Mouse (Mus musculus): ENCODE measurements around the gene Sox15. TPM values are rescaled to one million over a fixed set of nuclear protein-coding genes. Genes with fewer than 3 reads are reported as not detected.

Gene Sox15
- polyA plus RNA-seq, 1 experiment from 2014 or later, result not detected

GRCm38 (mm10) chr11:69656065-69656455 is 946 bp downstream of the Sox15 start:
- Histone ChIP-seq H3K4me3 (ENCODE audit: low read depth, low read length) (0 out of 2 replicates have a peak overlapping the region, but pooled peaks have one; percentile 3), H3K27me3 (replicated peaks; ENCODE audit: control insufficient read depth, insufficient read depth, low read length) (no peaks in the 10 kb centered on the region), H3K4me1 (replicated peaks; ENCODE audit: control insufficient read depth, insufficient read depth, low read length) (peaks cover 29% of the 10 kb centered on the region), H3K9me3 (ENCODE audit: control insufficient read depth, low read length) (no peaks in the 10 kb centered on the region), H3K4me2 (no peak overlapping the region; the same call in 1 of the 2 replicates), H3K36me3 (ENCODE audit: control insufficient read depth, insufficient read depth, low read length) (peaks cover 40% of the 10 kb centered on the region), H3K9ac (ENCODE audit: low read depth, low read length) (no peak overlapping the region), H3K27ac (ENCODE audit: low read depth, low read length) (no peak overlapping the region; the same call in 1 of the 2 replicates)
- whole genome bisulfite sequencing, result 78% methylated on average over 5 of the region's 5 CpGs
- DNase-seq (ENCODE audit: low spot score), result no peak
- ATAC-seq (replicated peaks; ENCODE audit: low FRiP score), result no peak

GRCm38 (mm10) chr11:69656617-69657461 is 1.7 kb downstream of the Sox15 start:
- 66% methylated on average over 10 of the region's 10 CpGs for WGBS
- H3K4me3 ChIP-seq (ENCODE audit: low read depth, low read length), result no peak overlapping the region

GRCm38 (mm10) chr11:69657462-69657881 is 2.4 kb downstream of the Sox15 start:
- peaks cover 35% of the 10 kb centered on the region for H3K4me1 ChIP-seq (replicated peaks; ENCODE audit: control insufficient read depth, insufficient read depth, low read length)
- no peak for DNase-seq (ENCODE audit: low spot score)
- no peak for ATAC-seq (replicated peaks; ENCODE audit: low FRiP score)
- WGBS, result 83% methylated on average over 15 of the region's 15 CpGs
- H3K4me3 ChIP-seq (ENCODE audit: low read depth, low read length), result no peak overlapping the region
- no peaks in the 10 kb centered on the region for H3K27me3 ChIP-seq (replicated peaks; ENCODE audit: control insufficient read depth, insufficient read depth, low read length)
- H3K27ac ChIP-seq (ENCODE audit: low read depth, low read length), result no peak overlapping the region
- no peak overlapping the region for H3K4me2 ChIP-seq
- H3K9ac ChIP-seq (ENCODE audit: low read depth, low read length), result no peak overlapping the region
- H3K9me3 ChIP-seq (ENCODE audit: control insufficient read depth, low read length), result no peaks in the 10 kb centered on the region
- H3K36me3 ChIP-seq (ENCODE audit: control insufficient read depth, insufficient read depth, low read length), result peaks cover 29% of the 10 kb centered on the region

More at GRCm38 (mm10) chr11:69656617-69657461, 1.7 kb downstream of the Sox15 start:
- Histone ChIP-seq H3K4me2 (peak overlapping the region; percentile 17; the same call in 1 of the 2 replicates), H3K9me3 (ENCODE audit: control insufficient read depth, low read length) (no peaks in the 10 kb centered on the region), H3K27ac (ENCODE audit: low read depth, low read length) (0 out of 2 replicates have a peak overlapping the region, but pooled peaks have one; percentile 23), H3K27me3 (replicated peaks; ENCODE audit: control insufficient read depth, insufficient read depth, low read length) (no peaks in the 10 kb centered on the region), H3K36me3 (ENCODE audit: control insufficient read depth, insufficient read depth, low read length) (peaks cover 35% of the 10 kb centered on the region), H3K9ac (ENCODE audit: low read depth, low read length) (0 out of 2 replicates have a peak overlapping the region, but pooled peaks have one; percentile 3), H3K4me1 (replicated peaks; ENCODE audit: control insufficient read depth, insufficient read depth, low read length) (peaks cover 35% of the 10 kb centered on the region)
- ATAC-seq (replicated peaks; ENCODE audit: low FRiP score), result 0 out of 2 replicates have a peak, but pooled peaks have one; percentile 44
- no peak for DNase-seq (ENCODE audit: low spot score)

GRCm38 (mm10) chr11:69661221-69661881 is 6.2 kb downstream of the Sox15 start:
- H3K4me3 ChIP-seq (ENCODE audit: low read depth, low read length), result peak overlapping the region; percentile 60
- WGBS, result 59% methylated on average over 3 of the region's 3 CpGs
- peak overlapping the region; percentile 75 for H3K4me2 ChIP-seq
- peaks cover 31% of the 10 kb centered on the region for H3K36me3 ChIP-seq (ENCODE audit: control insufficient read depth, insufficient read depth, low read length)
- no peaks in the 10 kb centered on the region for H3K9me3 ChIP-seq (ENCODE audit: control insufficient read depth, low read length)
- peak overlapping the region; percentile 81 for H3K9ac ChIP-seq (ENCODE audit: low read depth, low read length)
- no peak for DNase-seq (ENCODE audit: low spot score)
- ATAC-seq (replicated peaks; ENCODE audit: low FRiP score), result no peak
- peak overlapping the region; percentile 94 for H3K27ac ChIP-seq (ENCODE audit: low read depth, low read length)
- H3K27me3 ChIP-seq (replicated peaks; ENCODE audit: control insufficient read depth, insufficient read depth, low read length), result no peaks in the 10 kb centered on the region
- H3K4me1 ChIP-seq (replicated peaks; ENCODE audit: control insufficient read depth, insufficient read depth, low read length), result peaks cover 31% of the 10 kb centered on the region

GRCm38 (mm10) chr11:69662213-69662966 is 7.3 kb downstream of the Sox15 start, which contains the start of gene Mpdu1:
Gene Mpdu1 (minus strand): TSS chr11:69662642.
- Histone ChIP-seq H3K4me1 (replicated peaks; ENCODE audit: control insufficient read depth, insufficient read depth, low read length) (peaks cover 23% of the 10 kb centered on the region), H3K9me3 (ENCODE audit: control insufficient read depth, low read length) (no peaks in the 10 kb centered on the region), H3K9ac (ENCODE audit: low read depth, low read length) (peak within 1 kb of the TSS; percentile 81), H3K27me3 (replicated peaks; ENCODE audit: control insufficient read depth, insufficient read depth, low read length) (no peaks in the 10 kb centered on the region), H3K4me3 (ENCODE audit: low read depth, low read length) (peak within 1 kb of the TSS; percentile 60), H3K4me2 (peak within 1 kb of the TSS; percentile 75), H3K27ac (ENCODE audit: low read depth, low read length) (peak within 1 kb of the TSS; percentile 94), H3K36me3 (ENCODE audit: control insufficient read depth, insufficient read depth, low read length) (peaks cover 29% of the 10 kb centered on the region)
- DNase-seq (ENCODE audit: low spot score) (peak; percentile 95), ATAC-seq (replicated peaks; ENCODE audit: low FRiP score) (peak; percentile 90)
- under 1% methylated on average over 48 of the region's 48 CpGs for WGBS

GRCm38 (mm10) chr11:69662967-69663671 is 8.0 kb downstream of the Sox15 start:
- H3K4me3 ChIP-seq (ENCODE audit: low read depth, low read length), result peak overlapping the region; percentile 60
- H3K27me3 ChIP-seq (replicated peaks; ENCODE audit: control insufficient read depth, insufficient read depth, low read length), result no peaks in the 10 kb centered on the region
- H3K9me3 ChIP-seq (ENCODE audit: control insufficient read depth, low read length), result no peaks in the 10 kb centered on the region
- peaks cover 28% of the 10 kb centered on the region for H3K36me3 ChIP-seq (ENCODE audit: control insufficient read depth, insufficient read depth, low read length)
- no peak for ATAC-seq (replicated peaks; ENCODE audit: low FRiP score)
- peak overlapping the region; percentile 75 for H3K4me2 ChIP-seq
- H3K27ac ChIP-seq (ENCODE audit: low read depth, low read length), result peak overlapping the region; percentile 94
- peaks cover 23% of the 10 kb centered on the region for H3K4me1 ChIP-seq (replicated peaks; ENCODE audit: control insufficient read depth, insufficient read depth, low read length)
- no peak for DNase-seq (ENCODE audit: low spot score)
- 68% methylated on average over 13 of the region's 13 CpGs for WGBS
- H3K9ac ChIP-seq (ENCODE audit: low read depth, low read length), result peak overlapping the region; percentile 81

GRCm38 (mm10) chr11:69663795-69664194 is 8.7 kb downstream of the Sox15 start:
- H3K9ac ChIP-seq (ENCODE audit: low read depth, low read length), result peak overlapping the region; percentile 81
- peak overlapping the region; percentile 60 for H3K4me3 ChIP-seq (ENCODE audit: low read depth, low read length)
- H3K9me3 ChIP-seq (ENCODE audit: control insufficient read depth, low read length), result no peaks in the 10 kb centered on the region
- ATAC-seq (replicated peaks; ENCODE audit: low FRiP score) (no peak), DNase-seq (ENCODE audit: low spot score) (no peak)
- H3K36me3 ChIP-seq (ENCODE audit: control insufficient read depth, insufficient read depth, low read length), result peaks cover 33% of the 10 kb centered on the region
- 78% methylated on average over 6 of the region's 6 CpGs for WGBS
- no peaks in the 10 kb centered on the region for H3K27me3 ChIP-seq (replicated peaks; ENCODE audit: control insufficient read depth, insufficient read depth, low read length)
- H3K4me1 ChIP-seq (replicated peaks; ENCODE audit: control insufficient read depth, insufficient read depth, low read length), result peaks cover 23% of the 10 kb centered on the region
- peak overlapping the region; percentile 94; the same call in 1 of the 2 replicates for H3K27ac ChIP-seq (ENCODE audit: low read depth, low read length)
- peak overlapping the region; percentile 75 for H3K4me2 ChIP-seq

All from liver, embryonic 11.5 days (tissue).